Mouse (Mus musculus) embryo, embryonic 10 days (tissue): ENCODE results near the gene Clip2.

Source experiments
- DNase-seq: peaks from one replicate; pipeline ENCODE4 v3.0.0-alpha.2; 2015; ENCODE audit warnings: low spot score

The Clip2 gene

GRCm38 (mm10) chr5:134523728-134524127, 28.5 kb downstream of the Clip2 start:
- DNase-seq: no peak

GRCm38 (mm10) chr5:134522524-134522923, 29.7 kb downstream of the Clip2 start:
- no peak for DNase-seq

GRCm38 (mm10) chr5:134521806-134522205, 30.4 kb downstream of the Clip2 start:
- DNase-seq: no peak

- DNase-seq: no peak
Measured at GRCm38 (mm10) chr5:134521131-134521530, 31.1 kb downstream of the Clip2 start.

- DNase-seq: no peak
Measured at GRCm38 (mm10) chr5:134520120-134520519, 32.1 kb downstream of the Clip2 start.

GRCm38 (mm10) chr5:134519471-134519870, 32.8 kb downstream of the Clip2 start:
- no peak for DNase-seq

GRCm38 (mm10) chr5:134512086-134512485, 40.1 kb downstream of the Clip2 start:
- DNase-seq: no peak

- no peak for DNase-seq
Measured at GRCm38 (mm10) chr5:134510266-134510665, 42.0 kb downstream of the Clip2 start.

- DNase-seq: no peak
Measured at GRCm38 (mm10) chr5:134508965-134509364, 43.3 kb downstream of the Clip2 start.

GRCm38 (mm10) chr5:134507859-134508399, 44.3 kb downstream of the Clip2 start:
- no peak for DNase-seq

GRCm38 (mm10) chr5:134507307-134507706, 44.9 kb downstream of the Clip2 start:
- peak; percentile 87 for DNase-seq

- DNase-seq: no peak
Measured at GRCm38 (mm10) chr5:134505810-134506292, 46.4 kb downstream of the Clip2 start.

GRCm38 (mm10) chr5:134502591-134502990, 49.6 kb downstream of the Clip2 start:
- DNase-seq: no peak

- DNase-seq: no peak
Measured at GRCm38 (mm10) chr5:134501453-134501852, 50.8 kb downstream of the Clip2 start.

GRCm38 (mm10) chr5:134500681-134501080, 51.6 kb downstream of the Clip2 start:
- no peak for DNase-seq

- no peak for DNase-seq
Measured at GRCm38 (mm10) chr5:134500062-134500461, 52.2 kb downstream of the Clip2 start.

GRCm38 (mm10) chr5:134497026-134497425, 55.2 kb downstream of the Clip2 start:
- DNase-seq: no peak

GRCm38 (mm10) chr5:134495796-134496195, 56.4 kb downstream of the Clip2 start:
- no peak for DNase-seq

GRCm38 (mm10) chr5:134494142-134494541, 58.1 kb downstream of the Clip2 start:
- DNase-seq: peak; percentile 91

- no peak for DNase-seq
Measured at GRCm38 (mm10) chr5:134492956-134493355, 59.3 kb downstream of the Clip2 start.

- DNase-seq: peak; percentile 92
Measured at GRCm38 (mm10) chr5:134491712-134492417, 60.4 kb downstream of the Clip2 start.

- DNase-seq: no peak
Measured at GRCm38 (mm10) chr5:134491206-134491605, 61.0 kb downstream of the Clip2 start.

- DNase-seq: peak; percentile 30
Measured at GRCm38 (mm10) chr5:134490465-134490864, 61.8 kb downstream of the Clip2 start.

GRCm38 (mm10) chr5:134489583-134489982, 62.7 kb downstream of the Clip2 start:
- peak; percentile 80 for DNase-seq
